In genomic region chr5:137032033-137032421, GRCm38 (mm10) we compare ENCODE assay signal across 8 mouse cellular contexts. TPM values are rescaled to one million over a fixed set of nuclear protein-coding genes. Genes with fewer than 3 reads are reported as not detected.
A peak's percentile ranks its signal among the peaks of the same experiment; 100 is the strongest.
DNase-seq lines count a peak whose midpoint lies in the region; ATAC-seq and TF ChIP-seq lines count a peak whose summit lies in the region.

No protein-coding gene starts in this region.

- H3K4me3 ChIP-seq in CH12.LX (replicated peaks in 1 of 3; ENCODE audit: low read depth in 2 of 3, low read length in 2 of 3, poor library complexity in 1 of 3) = peak overlapping the region; percentile 31 to 72 (median 49)
- peak overlapping the region; percentile 57 for H3K4me3 ChIP-seq in hindbrain, embryonic 10.5 days
- H3K4me3 ChIP-seq in limb, embryonic 13.5 days = peak overlapping the region; percentile 51
- H3K4me3 ChIP-seq in neural tube, embryonic 13.5 days = peak overlapping the region; percentile 48

- dilution Hi-C loops in CH12.LX (cut with MboI; ENCODE audit: extremely low pct_ligation_motif_present, extremely low pct_unique_long_range_greater_than_20kb, low sequenced_read_pairs) = no loop called here

- H3K9me3 ChIP-seq in CH12.LX (replicated peaks; ENCODE audit: low read length) = peaks cover 16% of the 10 kb centered on the region
- no peaks in the 10 kb centered on the region for H3K9me3 ChIP-seq in hindbrain, embryonic 10.5 days
- no peaks in the 10 kb centered on the region for H3K9me3 ChIP-seq in limb, embryonic 13.5 days
- no peaks in the 10 kb centered on the region for H3K9me3 ChIP-seq in neural tube, embryonic 13.5 days

- TF ChIP-seq POLR2A in CH12.LX (IDR thresholded peaks at IDR 0.05; ENCODE audit: low read depth, low read length) = no peak

- no peaks in the 10 kb centered on the region for H3K79me2 ChIP-seq in CH12.LX (replicated peaks; ENCODE audit: control insufficient read depth, extremely low read depth, insufficient read depth, poor library complexity, severe bottlenecking)

- H3K4me1 ChIP-seq in CH12.LX (ENCODE audit: control insufficient read depth in 1 of 2, insufficient read depth in 2 of 2) = peaks cover 10 to 36% of the 10 kb centered on the region in 2 experiments
- peaks cover 50% of the 10 kb centered on the region for H3K4me1 ChIP-seq in hindbrain, embryonic 10.5 days (replicated peaks)
- H3K4me1 ChIP-seq in limb, embryonic 13.5 days = peaks cover 32% of the 10 kb centered on the region
- H3K4me1 ChIP-seq in neural tube, embryonic 13.5 days (replicated peaks) = peaks cover 38% of the 10 kb centered on the region

- ATAC-seq in limb, embryonic 13.5 days (ENCODE audit: low FRiP score, low read depth) = no peak
- peak; percentile 2; the same call in 1 of the 2 replicates for ATAC-seq in neural tube, embryonic 13.5 days (ENCODE audit: low read depth)
- ATAC-seq in activated CD4-positive, CD25-positive, alpha-beta regulatory T cell, adult 4 months = no peak

- in situ Hi-C loops in CH12.LX (cut with MboI; ENCODE audit: low pct_ligation_motif_present, low pct_unique_long_range_greater_than_20kb, low sequenced_read_pairs) = no loop called here

- H3K27ac ChIP-seq in CH12.LX (ENCODE audit: insufficient read depth, low read depth) = no peak overlapping the region
- H3K27ac ChIP-seq in hindbrain, embryonic 10.5 days = peak overlapping the region; percentile 46; the same call in 1 of the 2 replicates
- H3K27ac ChIP-seq in limb, embryonic 13.5 days = no peak overlapping the region
- no peak overlapping the region for H3K27ac ChIP-seq in neural tube, embryonic 13.5 days (replicated peaks)

- peak; percentile 40 for DNase-seq in cerebellum, adult 11-12 months
- DNase-seq in cerebellum, adult 9-10 months = no peak
- peak; percentile 24 for DNase-seq in CH12.LX (ENCODE audit: extremely low read depth)
- peak; percentile 33 for DNase-seq in embryo, embryonic 10 days (ENCODE audit: low spot score)
- peak; percentile 50 for DNase-seq in hindbrain, embryonic 10.5 days (ENCODE audit: low spot score)

- TF ChIP-seq EP300 in CH12.LX (IDR thresholded peaks at IDR 0.05; ENCODE audit: low read length) = no peak

- 0 out of 4 replicates have a peak, but pooled peaks of 1 of the 2 experiments have one; percentile 2 for TF ChIP-seq CTCF in CH12.LX (conservative IDR thresholded peaks at IDR 0.05 in 1 of 2, IDR thresholded peaks at IDR 0.05 in 1 of 2; ENCODE audit: low read depth in 2 of 2, low read length in 2 of 2)

- H3K36me3 ChIP-seq in CH12.LX (replicated peaks in 1 of 2; ENCODE audit: control insufficient read depth in 1 of 2, insufficient read depth in 1 of 2, low read length in 1 of 2) = peaks cover 13 to 28% of the 10 kb centered on the region in 2 experiments
- peaks cover 21% of the 10 kb centered on the region for H3K36me3 ChIP-seq in hindbrain, embryonic 10.5 days
- peaks cover 19% of the 10 kb centered on the region for H3K36me3 ChIP-seq in limb, embryonic 13.5 days
- H3K36me3 ChIP-seq in neural tube, embryonic 13.5 days = peaks cover 26% of the 10 kb centered on the region

- H3K9ac ChIP-seq in CH12.LX (ENCODE audit: insufficient read depth, low read depth) = peak overlapping the region; percentile 23; the same call in 1 of the 2 replicates
- H3K9ac ChIP-seq in limb, embryonic 13.5 days = peak overlapping the region; percentile 35; the same call in 1 of the 2 replicates
- H3K9ac ChIP-seq in neural tube, embryonic 13.5 days = peak overlapping the region; percentile 72

- TF ChIP-seq RAD21 in CH12.LX (IDR thresholded peaks at IDR 0.05; ENCODE audit: low read depth, low read length) = no peak

- H3K4me2 ChIP-seq in CH12.LX (ENCODE audit: insufficient read depth, low read depth, poor library complexity, severe bottlenecking) = peak overlapping the region; percentile 87
- H3K4me2 ChIP-seq in limb, embryonic 13.5 days (replicated peaks) = peak overlapping the region; percentile 99
- peak overlapping the region; percentile 100 for H3K4me2 ChIP-seq in neural tube, embryonic 13.5 days

- WGBS in hindbrain, embryonic 10.5 days = under 1% methylated on average over 33 of the region's 33 CpGs
- under 1% methylated on average over 33 of the region's 33 CpGs for WGBS in limb, embryonic 13.5 days
- 0% methylated on average over 32 of the region's 33 CpGs for whole genome bisulfite sequencing in neural tube, embryonic 13.5 days

- peaks cover 44% of the 10 kb centered on the region for H3K27me3 ChIP-seq in CH12.LX (replicated peaks)
- peaks cover 81% of the 10 kb centered on the region for H3K27me3 ChIP-seq in hindbrain, embryonic 10.5 days (ENCODE audit: insufficient read depth, poor library complexity, severe bottlenecking)
- H3K27me3 ChIP-seq in limb, embryonic 13.5 days = peaks cover 74% of the 10 kb centered on the region
- peaks cover 67% of the 10 kb centered on the region for H3K27me3 ChIP-seq in neural tube, embryonic 13.5 days

TF ChIP-seq in CH12.LX, 34 proteins besides CTCF, POLR2A, EP300 and RAD21 (continues in another document):
- no peak for TF ChIP-seq UBTF (IDR thresholded peaks at IDR 0.05; ENCODE audit: low read depth, low read length)
- no peak for TF ChIP-seq ZKSCAN1 (IDR thresholded peaks at IDR 0.05; ENCODE audit: borderline replicate concordance, low read depth, low read length)
- TF ChIP-seq SMC3 (IDR thresholded peaks at IDR 0.05; ENCODE audit: low read depth, low read length) = no peak
- no peak for TF ChIP-seq MAX (IDR thresholded peaks at IDR 0.05; ENCODE audit: low read length)
- TF ChIP-seq ELF1 (IDR thresholded peaks at IDR 0.05; ENCODE audit: low read depth, low read length) = no peak
- no peak for TF ChIP-seq CHD1 (IDR thresholded peaks at IDR 0.05; ENCODE audit: low read depth, low read length)
- TF ChIP-seq KAT2A (IDR thresholded peaks at IDR 0.05; ENCODE audit: insufficient replicate concordance, low read length) = no peak
- no peak for TF ChIP-seq MAFK (IDR thresholded peaks at IDR 0.05; ENCODE audit: insufficient replicate concordance, low read length)
- no peak for TF ChIP-seq ZC3H11A (IDR thresholded peaks at IDR 0.05; ENCODE audit: low read depth, low read length)
- no peak for TF ChIP-seq TBP (conservative IDR thresholded peaks at IDR 0.05; ENCODE audit: low read depth, low read length)
- TF ChIP-seq USF2 (conservative IDR thresholded peaks at IDR 0.05; ENCODE audit: low read depth, low read length) = no peak
- TF ChIP-seq CHD2 (IDR thresholded peaks at IDR 0.05; ENCODE audit: low read length) = no peak
- no peak for TF ChIP-seq SIN3A (IDR thresholded peaks at IDR 0.05; ENCODE audit: low read length)
- TF ChIP-seq MEF2A (IDR thresholded peaks at IDR 0.05; ENCODE audit: borderline replicate concordance, low read depth, low read length) = no peak
- no peak for TF ChIP-seq MYC (IDR thresholded peaks at IDR 0.05; ENCODE audit: low read depth, low read length)

RNA-seq across cellular contexts. Expression of gene Vgf, which starts 5.8 kb away (rescaled TPM):
- total RNA-seq in CH12.LX (2012; rRNA removed) (0.38 TPM in 1 of 2 replicates, not detected in the other), CH12.LX (2014; rRNA removed) (not detected in 2 replicates)
- polyA plus RNA-seq in CH12.LX (2012; ENCODE audit: insufficient read length, low read depth) = not detected in 2 replicates
- polyA plus RNA-seq in hindbrain, embryonic 10.5 days (2016; fragmentation: Nextera tagmentation; extraction: Ambion mirVana) = 0.82 and 0.94 TPM in 2 replicates
- polyA plus RNA-seq in limb, embryonic 13.5 days (2015; fragmentation: Nextera tagmentation; extraction: Ambion mirVana) = 0.08 and 0.11 TPM in 2 replicates
- 4.0 and 4.6 TPM in 2 replicates for polyA plus RNA-seq in neural tube, embryonic 13.5 days (2015; fragmentation: Nextera tagmentation; extraction: Ambion mirVana)
- polyA plus RNA-seq in activated CD4-positive, CD25-positive, alpha-beta regulatory T cell, adult 4 months (2017; shearing (Covaris generic)) = not detected

RNA-seq across cellular contexts. Expression of gene Ap1s1, which starts 13.9 kb away (rescaled TPM):
- total RNA-seq in CH12.LX (2012; rRNA removed) = 98.8 and 113 TPM in 2 replicates
- 68.0 and 77.8 TPM in 2 replicates for total RNA-seq in CH12.LX (2014; rRNA removed)
- 102 and 115 TPM in 2 replicates for polyA plus RNA-seq in CH12.LX (2012; ENCODE audit: insufficient read length, low read depth)
- 200 and 232 TPM in 2 replicates for polyA plus RNA-seq in hindbrain, embryonic 10.5 days (2016; fragmentation: Nextera tagmentation; extraction: Ambion mirVana)
- 156 and 159 TPM in 2 replicates for polyA plus RNA-seq in limb, embryonic 13.5 days (2015; fragmentation: Nextera tagmentation; extraction: Ambion mirVana)
- 207 and 216 TPM in 2 replicates for polyA plus RNA-seq in neural tube, embryonic 13.5 days (2015; fragmentation: Nextera tagmentation; extraction: Ambion mirVana)
- polyA plus RNA-seq in activated CD4-positive, CD25-positive, alpha-beta regulatory T cell, adult 4 months (2017; shearing (Covaris generic)) = 10 to 100 TPM; 71.3 to 90.7 TPM

RNA-seq across cellular contexts. Expression of gene Serpine1, which starts 40.0 kb away (rescaled TPM):
- 0.34 and 0.51 TPM in 2 replicates for total RNA-seq in CH12.LX (2012; rRNA removed)
- 0.84 and 1.8 TPM in 2 replicates for total RNA-seq in CH12.LX (2014; rRNA removed)
- 0.44 and 0.61 TPM in 2 replicates for polyA plus RNA-seq in CH12.LX (2012; ENCODE audit: insufficient read length, low read depth)
- not detected in 2 replicates for polyA plus RNA-seq in hindbrain, embryonic 10.5 days (2016; fragmentation: Nextera tagmentation; extraction: Ambion mirVana)
- 0.28 and 0.83 TPM in 2 replicates for polyA plus RNA-seq in limb, embryonic 13.5 days (2015; fragmentation: Nextera tagmentation; extraction: Ambion mirVana)
- 0.25 TPM in 1 of 2 replicates, not detected in the other for polyA plus RNA-seq in neural tube, embryonic 13.5 days (2015; fragmentation: Nextera tagmentation; extraction: Ambion mirVana)
- not detected for polyA plus RNA-seq in activated CD4-positive, CD25-positive, alpha-beta regulatory T cell, adult 4 months (2017; shearing (Covaris generic))

RNA-seq across cellular contexts. Expression of gene Znhit1, which starts 44.2 kb away (rescaled TPM):
- 60.1 and 67.3 TPM in 2 replicates for total RNA-seq in CH12.LX (2012; rRNA removed)
- 36.8 and 39.6 TPM in 2 replicates for total RNA-seq in CH12.LX (2014; rRNA removed)
- polyA plus RNA-seq in CH12.LX (2012; ENCODE audit: insufficient read length, low read depth) = 83.5 and 99.2 TPM in 2 replicates
- 108 and 113 TPM in 2 replicates for polyA plus RNA-seq in hindbrain, embryonic 10.5 days (2016; fragmentation: Nextera tagmentation; extraction: Ambion mirVana)
- 111 and 120 TPM in 2 replicates for polyA plus RNA-seq in limb, embryonic 13.5 days (2015; fragmentation: Nextera tagmentation; extraction: Ambion mirVana)
- polyA plus RNA-seq in neural tube, embryonic 13.5 days (2015; fragmentation: Nextera tagmentation; extraction: Ambion mirVana) = 91.3 and 110 TPM in 2 replicates
- polyA plus RNA-seq in activated CD4-positive, CD25-positive, alpha-beta regulatory T cell, adult 4 months (2017; shearing (Covaris generic)) = 10 to 100 TPM; 56.5 to 66.5 TPM

RNA-seq across cellular contexts. Expression of gene Plod3, which starts 45.2 kb away (rescaled TPM):
- total RNA-seq in CH12.LX (2012; rRNA removed) = 38.2 and 45.2 TPM in 2 replicates
- total RNA-seq in CH12.LX (2014; rRNA removed) = 8.8 and 9.9 TPM in 2 replicates
- 22.2 and 23.6 TPM in 2 replicates for polyA plus RNA-seq in CH12.LX (2012; ENCODE audit: insufficient read length, low read depth)
- 40.6 and 43.3 TPM in 2 replicates for polyA plus RNA-seq in hindbrain, embryonic 10.5 days (2016; fragmentation: Nextera tagmentation; extraction: Ambion mirVana)
- polyA plus RNA-seq in limb, embryonic 13.5 days (2015; fragmentation: Nextera tagmentation; extraction: Ambion mirVana) = 63.1 and 65.1 TPM in 2 replicates
- 34.5 and 41.7 TPM in 2 replicates for polyA plus RNA-seq in neural tube, embryonic 13.5 days (2015; fragmentation: Nextera tagmentation; extraction: Ambion mirVana)
- polyA plus RNA-seq in activated CD4-positive, CD25-positive, alpha-beta regulatory T cell, adult 4 months (2017; shearing (Covaris generic)) = 1 to 10 TPM; 2.6 to 6.0 TPM
